Mouse (Mus musculus): Measurements from ENCODE around the gene Eogt. TPM values are rescaled to one million over a fixed set of nuclear protein-coding genes. Genes with fewer than 3 reads are reported as not detected.

Gene Eogt
- total and polyA plus RNA-seq, 3 experiments, result 8.7 to 16.1 (median 12.5) TPM

- TF ChIP-seq POLR2A (IDR thresholded peaks at IDR 0.05; ENCODE audit: insufficient read depth, low read depth, low read length) (no peak), EP300 (IDR thresholded peaks at IDR 0.05; ENCODE audit: insufficient read depth, low read depth, low read length) (no peak), CTCF (IDR thresholded peaks at IDR 0.05) (no peak)
- H3K79me2 ChIP-seq (replicated peaks; ENCODE audit: control insufficient read depth, insufficient read depth, low read length), result no peaks in the 10 kb centered on the region
- H3K4me3 ChIP-seq, result no peak overlapping the region
- H3K9ac ChIP-seq (ENCODE audit: low read depth, low read length), result no peak overlapping the region
- H3K27me3 ChIP-seq (ENCODE audit: control insufficient read depth, insufficient read depth, low read length), result no peaks in the 10 kb centered on the region
- peaks cover 7% of the 10 kb centered on the region for H3K36me3 ChIP-seq (ENCODE audit: control insufficient read depth, insufficient read depth, low read length)
- peaks cover 4% of the 10 kb centered on the region for H3K4me1 ChIP-seq (ENCODE audit: control insufficient read depth, insufficient read depth, low read length)
- peak overlapping the region; percentile 96; the same call in 1 of the 2 replicates for H3K27ac ChIP-seq
- 54% methylated on average over 2 of the region's 2 CpGs for WGBS
- intact Hi-C loops (cut with DNase I), result loop anchor here (2.0 to 10.0 kb wide), 4 partner anchors 29 to 373 kb away; partner anchors contain the start of genes Arl6ip5 and Tmf1
- DNase-seq, result no peak
These were observed 739 bp upstream of the Eogt start for GRCm38 (mm10) chr6:97149721-97150120.

- Histone ChIP-seq H3K4me1 (ENCODE audit: control insufficient read depth, insufficient read depth, low read length) (peaks cover 4% of the 10 kb centered on the region), H3K27me3 (ENCODE audit: control insufficient read depth, insufficient read depth, low read length) (no peaks in the 10 kb centered on the region), H3K36me3 (ENCODE audit: control insufficient read depth, insufficient read depth, low read length) (peaks cover 10% of the 10 kb centered on the region), H3K27ac (peak overlapping the region; percentile 96), H3K9ac (ENCODE audit: low read depth, low read length) (peak overlapping the region; percentile 93), H3K4me3 (peak overlapping the region; percentile 87), H3K79me2 (replicated peaks; ENCODE audit: control insufficient read depth, insufficient read depth, low read length) (no peaks in the 10 kb centered on the region)
- peak; percentile 49 to 57 for DNase-seq
- WGBS, result 6% methylated on average over 18 of the region's 18 CpGs
- intact Hi-C loops (cut with DNase I), result loop anchor here (2.0 to 10.0 kb wide), 4 partner anchors 31 to 374 kb away; partner anchors contain the start of genes Arl6ip5 and Tmf1
- TF ChIP-seq POLR2A (IDR thresholded peaks at IDR 0.05; ENCODE audit: insufficient read depth, low read depth, low read length), result no peak
- no peak for TF ChIP-seq EP300 (IDR thresholded peaks at IDR 0.05; ENCODE audit: insufficient read depth, low read depth, low read length)
- no peak for TF ChIP-seq CTCF (IDR thresholded peaks at IDR 0.05)
These were observed 1.1 kb downstream of the Eogt start for GRCm38 (mm10) chr6:97147755-97148382.

- Histone ChIP-seq H3K79me2 (replicated peaks; ENCODE audit: control insufficient read depth, insufficient read depth, low read length) (no peaks in the 10 kb centered on the region), H3K27ac (peak overlapping the region; percentile 0; the same call in 1 of the 2 replicates)
- 87% methylated on average over 7 of the region's 7 CpGs for WGBS
These were observed 3.8 kb downstream of the Eogt start for GRCm38 (mm10) chr6:97145156-97145555.

GRCm38 (mm10) chr6:97144359-97144758 is 4.6 kb downstream of the Eogt start:
- no peaks in the 10 kb centered on the region for H3K79me2 ChIP-seq (replicated peaks; ENCODE audit: control insufficient read depth, insufficient read depth, low read length)
- TF ChIP-seq POLR2A (IDR thresholded peaks at IDR 0.05; ENCODE audit: insufficient read depth, low read depth, low read length), result no peak
- TF ChIP-seq EP300 (IDR thresholded peaks at IDR 0.05; ENCODE audit: insufficient read depth, low read depth, low read length), result no peak
- no peak for TF ChIP-seq CTCF (IDR thresholded peaks at IDR 0.05)
- H3K9ac ChIP-seq (ENCODE audit: low read depth, low read length), result no peak overlapping the region
- intact Hi-C loops (cut with DNase I), result loop anchor here (10.0 kb wide), 1 partner anchor 270 kb away; no protein-coding TSS in a partner anchor
- H3K27ac ChIP-seq, result peak overlapping the region; percentile 13; the same call in 1 of the 2 replicates
- H3K36me3 ChIP-seq (ENCODE audit: control insufficient read depth, insufficient read depth, low read length), result peaks cover 10% of the 10 kb centered on the region
- DNase-seq, result peak; percentile 31 to 49
- no peak overlapping the region for H3K4me3 ChIP-seq
- no peaks in the 10 kb centered on the region for H3K27me3 ChIP-seq (ENCODE audit: control insufficient read depth, insufficient read depth, low read length)
- 41% methylated on average over 7 of the region's 7 CpGs for WGBS
- H3K4me1 ChIP-seq (ENCODE audit: control insufficient read depth, insufficient read depth, low read length), result peaks cover 5% of the 10 kb centered on the region

More at GRCm38 (mm10) chr6:97145156-97145555, 3.8 kb downstream of the Eogt start:
- no peak overlapping the region for H3K4me3 ChIP-seq
- peaks cover 5% of the 10 kb centered on the region for H3K4me1 ChIP-seq (ENCODE audit: control insufficient read depth, insufficient read depth, low read length)
- H3K36me3 ChIP-seq (ENCODE audit: control insufficient read depth, insufficient read depth, low read length), result peaks cover 10% of the 10 kb centered on the region
- intact Hi-C loops (cut with DNase I), result loop anchor here (5.0 to 10.0 kb wide), 3 partner anchors 67 to 377 kb away; partner anchors contain the start of gene Arl6ip5
- TF ChIP-seq EP300 (IDR thresholded peaks at IDR 0.05; ENCODE audit: insufficient read depth, low read depth, low read length) (no peak), POLR2A (IDR thresholded peaks at IDR 0.05; ENCODE audit: insufficient read depth, low read depth, low read length) (no peak), CTCF (IDR thresholded peaks at IDR 0.05) (no peak)
- H3K9ac ChIP-seq (ENCODE audit: low read depth, low read length), result no peak overlapping the region
- DNase-seq, result peak; percentile 76 to 82
- H3K27me3 ChIP-seq (ENCODE audit: control insufficient read depth, insufficient read depth, low read length), result no peaks in the 10 kb centered on the region

- 65% methylated on average over 8 of the region's 8 CpGs for WGBS
- Histone ChIP-seq H3K27ac (no peak overlapping the region; the same call in 1 of the 2 replicates), H3K4me1 (ENCODE audit: control insufficient read depth, insufficient read depth, low read length) (peaks cover 5% of the 10 kb centered on the region), H3K79me2 (replicated peaks; ENCODE audit: control insufficient read depth, insufficient read depth, low read length) (no peaks in the 10 kb centered on the region), H3K9ac (ENCODE audit: low read depth, low read length) (no peak overlapping the region), H3K4me3 (no peak overlapping the region), H3K36me3 (ENCODE audit: control insufficient read depth, insufficient read depth, low read length) (peaks cover 10% of the 10 kb centered on the region), H3K27me3 (ENCODE audit: control insufficient read depth, insufficient read depth, low read length) (no peaks in the 10 kb centered on the region)
- no peak for TF ChIP-seq EP300 (IDR thresholded peaks at IDR 0.05; ENCODE audit: insufficient read depth, low read depth, low read length)
- no peak for TF ChIP-seq CTCF (IDR thresholded peaks at IDR 0.05)
- TF ChIP-seq POLR2A (IDR thresholded peaks at IDR 0.05; ENCODE audit: insufficient read depth, low read depth, low read length), result no peak
- intact Hi-C loops (cut with DNase I), result loop anchor here (10.0 kb wide), 1 partner anchor 272 kb away; no protein-coding TSS in a partner anchor
- DNase-seq, result peak in 1 of 2 experiments; percentile 10
These were observed 6.4 kb downstream of the Eogt start for GRCm38 (mm10) chr6:97142611-97143010.

- no peak for DNase-seq
- Histone ChIP-seq H3K4me3 (no peak overlapping the region), H3K27me3 (ENCODE audit: control insufficient read depth, insufficient read depth, low read length) (no peaks in the 10 kb centered on the region), H3K27ac (no peak overlapping the region), H3K4me1 (ENCODE audit: control insufficient read depth, insufficient read depth, low read length) (peaks cover 5% of the 10 kb centered on the region), H3K9ac (ENCODE audit: low read depth, low read length) (no peak overlapping the region), H3K79me2 (replicated peaks; ENCODE audit: control insufficient read depth, insufficient read depth, low read length) (no peaks in the 10 kb centered on the region), H3K36me3 (ENCODE audit: control insufficient read depth, insufficient read depth, low read length) (peaks cover 7% of the 10 kb centered on the region)
- 64% methylated on average over 7 of the region's 7 CpGs for WGBS
- TF ChIP-seq CTCF (IDR thresholded peaks at IDR 0.05) (no peak), EP300 (IDR thresholded peaks at IDR 0.05; ENCODE audit: insufficient read depth, low read depth, low read length) (no peak), POLR2A (IDR thresholded peaks at IDR 0.05; ENCODE audit: insufficient read depth, low read depth, low read length) (no peak)
- intact Hi-C loops (cut with DNase I), result loop anchor here (10.0 kb wide), 1 partner anchor 273 kb away; no protein-coding TSS in a partner anchor
These were observed 7.2 kb downstream of the Eogt start for GRCm38 (mm10) chr6:97141811-97142210.

All from heart, adult 2 months (tissue).